Comparison of ENCODE assay signal across 7 mouse cellular contexts in the genomic region with DNA sequence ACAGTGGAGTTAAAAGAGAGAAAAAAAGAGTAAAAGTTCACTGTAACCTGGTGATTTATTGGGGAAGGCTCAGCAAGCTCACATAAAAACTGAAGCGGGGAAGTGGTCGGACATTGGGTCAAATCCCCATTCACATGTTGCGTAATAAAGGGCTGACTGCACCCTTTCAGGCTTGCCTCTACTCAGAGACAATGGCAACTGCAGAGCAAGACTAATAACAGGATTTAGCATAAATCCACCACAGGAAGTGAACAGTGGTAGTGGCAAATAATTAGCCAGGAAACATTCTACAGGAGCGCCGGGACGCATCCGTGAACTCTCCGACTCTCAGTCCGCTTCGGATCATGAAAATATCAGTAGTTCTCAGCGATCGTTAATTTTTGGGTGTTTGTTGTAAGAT.
A peak's percentile ranks its signal among the peaks of the same experiment; 100 is the strongest.
DNase-seq lines count a peak whose midpoint lies in the region; ATAC-seq and TF ChIP-seq lines count a peak whose summit lies in the region.

No protein-coding gene starts in this region.

- H3K27me3 ChIP-seq in Patski = no peaks in the 10 kb centered on the region
- H3K27me3 ChIP-seq in hindbrain, embryonic 11.5 days (ENCODE audit: control insufficient read depth, insufficient read depth, low read length) = no peaks in the 10 kb centered on the region
- no peaks in the 10 kb centered on the region for H3K27me3 ChIP-seq in limb, embryonic 14.5 days (ENCODE audit: control insufficient read depth, insufficient read depth, low read length)

- CTCF ChIA-PET in Patski (lab: Charles Lee) = interaction anchor here (0.9 to 2.0 kb wide), 3 partner anchors 9 to 142 kb away, joined by 3 to 7 read pairs (median 4); no protein-coding TSS in a partner anchor

- H3K9ac ChIP-seq in hindbrain, embryonic 11.5 days (ENCODE audit: low read depth, low read length) = no peak overlapping the region
- H3K9ac ChIP-seq in limb, embryonic 14.5 days (ENCODE audit: low read depth, low read length, severe bottlenecking) = 0 out of 2 replicates have a peak overlapping the region, but pooled peaks have one; percentile 12

- peak overlapping the region; percentile 27 for H3K4me2 ChIP-seq in hindbrain, embryonic 11.5 days (replicated peaks; ENCODE audit: low read depth, low read length)
- H3K4me2 ChIP-seq in limb, embryonic 14.5 days (replicated peaks; ENCODE audit: low read depth, low read length, severe bottlenecking) = peak overlapping the region; percentile 52

- no peak overlapping the region for H3K4me3 ChIP-seq in hindbrain, embryonic 11.5 days (ENCODE audit: low read depth, low read length)
- H3K4me3 ChIP-seq in limb, embryonic 14.5 days (replicated peaks; ENCODE audit: low read length) = peak overlapping the region; percentile 21
- H3K4me3 ChIP-seq in olfactory bulb, adult 2 months (ENCODE audit: insufficient read depth, low read depth, low read length) = peak overlapping the region; percentile 27; the same call in 1 of the 2 replicates

- WGBS in hindbrain, embryonic 11.5 days = 23% methylated on average over 12 of the region's 12 CpGs
- WGBS in limb, embryonic 14.5 days = 3% methylated on average over 12 of the region's 12 CpGs
- WGBS in olfactory bulb, adult 2 months = 10% methylated on average over 12 of the region's 12 CpGs

- peak; percentile 91 for ATAC-seq in Patski
- ATAC-seq in hindbrain, embryonic 11.5 days (ENCODE audit: low FRiP score) = peak; percentile 75
- no peak for ATAC-seq in limb, embryonic 14.5 days (ENCODE audit: low FRiP score, low read depth)

- in situ Hi-C loops in Patski (cut with MboI; ENCODE audit: low pct_unique_long_range_greater_than_20kb) = no loop called here

- DNase-seq in 416B (ENCODE audit: low read depth) (peak; percentile 85), Patski (ENCODE audit: low read depth, low spot score) (peak; percentile 49)
- peak; percentile 30 for DNase-seq in hindbrain, embryonic 11.5 days (ENCODE audit: low spot score)
- peak; percentile 14 for DNase-seq in limb, embryonic 14.5 days (ENCODE audit: low spot score)
- DNase-seq in right cerebral cortex, postnatal 14 days = no peak
- no peak for DNase-seq in thymus, postnatal 4 days

- H3K27ac ChIP-seq in hindbrain, embryonic 11.5 days (ENCODE audit: low read depth, low read length) = no peak overlapping the region
- H3K27ac ChIP-seq in limb, embryonic 14.5 days (replicated peaks; ENCODE audit: low read depth, low read length) = no peak overlapping the region
- H3K27ac ChIP-seq in olfactory bulb, adult 2 months (ENCODE audit: insufficient read depth, low read depth, low read length) = no peak overlapping the region

- H3K4me1 ChIP-seq in hindbrain, embryonic 11.5 days (replicated peaks; ENCODE audit: control insufficient read depth, insufficient read depth, low read length) = no peaks in the 10 kb centered on the region
- peaks cover 3% of the 10 kb centered on the region; the same call in 1 of the 2 replicates for H3K4me1 ChIP-seq in limb, embryonic 14.5 days (ENCODE audit: control insufficient read depth, insufficient read depth, low read length)
- peaks cover 6% of the 10 kb centered on the region; the same call in 1 of the 2 replicates for H3K4me1 ChIP-seq in olfactory bulb, adult 2 months (ENCODE audit: control insufficient read depth, insufficient read depth, low read length)

- no peak for TF ChIP-seq POLR2A in limb, embryonic 14.5 days (IDR thresholded peaks at IDR 0.05; ENCODE audit: borderline replicate concordance, extremely low read depth, insufficient read depth, insufficient read length)
- no peak for TF ChIP-seq POLR2A in olfactory bulb, adult 2 months (IDR thresholded peaks at IDR 0.05; ENCODE audit: insufficient read depth, low read depth, low read length)

- H3K36me3 ChIP-seq in hindbrain, embryonic 11.5 days (ENCODE audit: control insufficient read depth, insufficient read depth, low read length) = no peaks in the 10 kb centered on the region
- H3K36me3 ChIP-seq in limb, embryonic 14.5 days (ENCODE audit: control insufficient read depth, insufficient read depth, low read length) = no peaks in the 10 kb centered on the region

- no peaks in the 10 kb centered on the region for H3K9me3 ChIP-seq in hindbrain, embryonic 11.5 days (ENCODE audit: control insufficient read depth, low read length)
- H3K9me3 ChIP-seq in limb, embryonic 14.5 days (ENCODE audit: control insufficient read depth, low read length) = no peaks in the 10 kb centered on the region

- TF ChIP-seq CTCF in Patski (IDR thresholded peaks at IDR 0.05) = no peak
- TF ChIP-seq CTCF in olfactory bulb, adult 2 months (IDR thresholded peaks at IDR 0.05; ENCODE audit: insufficient read depth, low read depth, low read length) = no peak

- POLR2A ChIA-PET in Patski (lab: Charles Lee) = no interaction called here

Comparison
In these comparisons a context has a peak if more than half of its experiments do, and no peak if none do; other contexts are left out.
1. DNase-seq: peak in 416B (single experiment), Patski (single experiment), hindbrain, embryonic 11.5 days (single experiment) and limb, embryonic 14.5 days (single experiment); none in right cerebral cortex, postnatal 14 days (single experiment) and thymus, postnatal 4 days (single experiment).